Mouse (Mus musculus) cortical plate, adult 2 months (tissue): Measurements from ENCODE around the gene Zbtb16.

Source experiments
- CTCF ChIP-seq: fragments of 200-500 bp; IDR thresholded peaks from 2 replicates; pipeline ENCODE4 v1.5.1; 2011; ENCODE audit warnings: mild to moderate bottlenecking, control low read depth, low read length; ENCODE audit not compliant: insufficient read depth; ENCODE audit errors: extremely low read depth
- POLR2A ChIP-seq: fragments of 200-500 bp; IDR thresholded peaks from 2 replicates; pipeline ENCODE4 v1.6.1; 2011; ENCODE audit warnings: mild to moderate bottlenecking, low read length, control low read depth; ENCODE audit not compliant: insufficient read depth; ENCODE audit errors: extremely low read depth

GRCm38 (mm10) chr9:48834541-48835411, 1.2 kb downstream of the Zbtb16 start:
- TF ChIP-seq CTCF (no peak), POLR2A (no peak)
